Mouse (Mus musculus): ENCODE data around the gene Rps6kb2. TPM values are rescaled to one million over a fixed set of nuclear protein-coding genes. Genes with fewer than 3 reads are reported as not detected.
A peak's percentile ranks its signal among the peaks of the same experiment; 100 is the strongest.
"Not testable (repeated sequence)": the region's sequence is repeated elsewhere in the genome, so short reads cannot be mapped to it uniquely, and the experiment has no call there.

Rps6kb2 gene
- polyA plus RNA-seq, 1 experiment, result 59.5 TPM

- no peak for DNase-seq (ENCODE audit: low read depth)
- TF ChIP-seq POLR2A (IDR thresholded peaks at IDR 0.05; ENCODE audit: borderline replicate concordance, extremely low read depth, insufficient read depth, insufficient read length, poor library complexity, severe bottlenecking), result no peak
- no peak for TF ChIP-seq CTCF (IDR thresholded peaks at IDR 0.05; ENCODE audit: borderline replicate concordance, extremely low read depth, insufficient read depth, insufficient read length)
Measured at GRCm38 (mm10) chr19:4134354-4134753, 28.8 kb downstream of the Rps6kb2 start.

- TF ChIP-seq POLR2A (IDR thresholded peaks at IDR 0.05; ENCODE audit: borderline replicate concordance, extremely low read depth, insufficient read depth, insufficient read length, poor library complexity, severe bottlenecking) (no peak), CTCF (IDR thresholded peaks at IDR 0.05; ENCODE audit: borderline replicate concordance, extremely low read depth, insufficient read depth, insufficient read length) (no peak)
- no peak for DNase-seq (ENCODE audit: low read depth)
Measured at GRCm38 (mm10) chr19:4131768-4132167, 31.4 kb downstream of the Rps6kb2 start.

- TF ChIP-seq CTCF (IDR thresholded peaks at IDR 0.05; ENCODE audit: borderline replicate concordance, extremely low read depth, insufficient read depth, insufficient read length) (no peak), POLR2A (IDR thresholded peaks at IDR 0.05; ENCODE audit: borderline replicate concordance, extremely low read depth, insufficient read depth, insufficient read length, poor library complexity, severe bottlenecking) (no peak)
- no peak for DNase-seq (ENCODE audit: low read depth)
Measured at GRCm38 (mm10) chr19:4131075-4131474, 32.1 kb downstream of the Rps6kb2 start.

GRCm38 (mm10) chr19:4130106-4130505 lies 33.0 kb downstream of the Rps6kb2 start:
- DNase-seq (ENCODE audit: low read depth), result no peak
- TF ChIP-seq CTCF (IDR thresholded peaks at IDR 0.05; ENCODE audit: borderline replicate concordance, extremely low read depth, insufficient read depth, insufficient read length), result no peak

GRCm38 (mm10) chr19:4129462-4129861 lies 33.7 kb downstream of the Rps6kb2 start:
- DNase-seq (ENCODE audit: low read depth), result no peak
- no peak for TF ChIP-seq CTCF (IDR thresholded peaks at IDR 0.05; ENCODE audit: borderline replicate concordance, extremely low read depth, insufficient read depth, insufficient read length)
- TF ChIP-seq POLR2A (IDR thresholded peaks at IDR 0.05; ENCODE audit: borderline replicate concordance, extremely low read depth, insufficient read depth, insufficient read length, poor library complexity, severe bottlenecking), result no peak

GRCm38 (mm10) chr19:4126759-4127495 lies 36.2 kb downstream of the Rps6kb2 start:
- no peak for DNase-seq (ENCODE audit: low read depth)
- TF ChIP-seq CTCF (IDR thresholded peaks at IDR 0.05; ENCODE audit: borderline replicate concordance, extremely low read depth, insufficient read depth, insufficient read length) (no peak), POLR2A (IDR thresholded peaks at IDR 0.05; ENCODE audit: borderline replicate concordance, extremely low read depth, insufficient read depth, insufficient read length, poor library complexity, severe bottlenecking) (no peak)

GRCm38 (mm10) chr19:4125741-4126696 lies 37.1 kb downstream of the Rps6kb2 start, which contains the start of gene Aip:
TSS of gene Aip (minus strand) at chr19:4125858.
- DNase-seq (ENCODE audit: low read depth), result peak; percentile 99
- TF ChIP-seq POLR2A (IDR thresholded peaks at IDR 0.05; ENCODE audit: borderline replicate concordance, extremely low read depth, insufficient read depth, insufficient read length, poor library complexity, severe bottlenecking), result peak; percentile 91
- peak; percentile 71 for TF ChIP-seq CTCF (IDR thresholded peaks at IDR 0.05; ENCODE audit: borderline replicate concordance, extremely low read depth, insufficient read depth, insufficient read length)

GRCm38 (mm10) chr19:4125268-4125667 lies 37.9 kb downstream of the Rps6kb2 start:
- peak; percentile 49 for DNase-seq (ENCODE audit: low read depth)

- no peak for TF ChIP-seq POLR2A (IDR thresholded peaks at IDR 0.05; ENCODE audit: borderline replicate concordance, extremely low read depth, insufficient read depth, insufficient read length, poor library complexity, severe bottlenecking)
- TF ChIP-seq CTCF (IDR thresholded peaks at IDR 0.05; ENCODE audit: borderline replicate concordance, extremely low read depth, insufficient read depth, insufficient read length), result no peak
- DNase-seq (ENCODE audit: low read depth), result no peak
Measured at GRCm38 (mm10) chr19:4124432-4124831, 38.7 kb downstream of the Rps6kb2 start.

- no peak for TF ChIP-seq POLR2A (IDR thresholded peaks at IDR 0.05; ENCODE audit: borderline replicate concordance, extremely low read depth, insufficient read depth, insufficient read length, poor library complexity, severe bottlenecking)
- TF ChIP-seq CTCF (IDR thresholded peaks at IDR 0.05; ENCODE audit: borderline replicate concordance, extremely low read depth, insufficient read depth, insufficient read length), result no peak
- DNase-seq (ENCODE audit: low read depth), result no peak
Measured at GRCm38 (mm10) chr19:4122411-4123370, 40.5 kb downstream of the Rps6kb2 start.

GRCm38 (mm10) chr19:4121896-4122295 lies 41.3 kb downstream of the Rps6kb2 start:
- DNase-seq (ENCODE audit: low read depth), result not testable (repeated sequence)

Data from brain, embryonic 14.5 days (tissue).